Mouse (Mus musculus): ENCODE results near the gene Fam241a.

Fam241a gene

DNA sequence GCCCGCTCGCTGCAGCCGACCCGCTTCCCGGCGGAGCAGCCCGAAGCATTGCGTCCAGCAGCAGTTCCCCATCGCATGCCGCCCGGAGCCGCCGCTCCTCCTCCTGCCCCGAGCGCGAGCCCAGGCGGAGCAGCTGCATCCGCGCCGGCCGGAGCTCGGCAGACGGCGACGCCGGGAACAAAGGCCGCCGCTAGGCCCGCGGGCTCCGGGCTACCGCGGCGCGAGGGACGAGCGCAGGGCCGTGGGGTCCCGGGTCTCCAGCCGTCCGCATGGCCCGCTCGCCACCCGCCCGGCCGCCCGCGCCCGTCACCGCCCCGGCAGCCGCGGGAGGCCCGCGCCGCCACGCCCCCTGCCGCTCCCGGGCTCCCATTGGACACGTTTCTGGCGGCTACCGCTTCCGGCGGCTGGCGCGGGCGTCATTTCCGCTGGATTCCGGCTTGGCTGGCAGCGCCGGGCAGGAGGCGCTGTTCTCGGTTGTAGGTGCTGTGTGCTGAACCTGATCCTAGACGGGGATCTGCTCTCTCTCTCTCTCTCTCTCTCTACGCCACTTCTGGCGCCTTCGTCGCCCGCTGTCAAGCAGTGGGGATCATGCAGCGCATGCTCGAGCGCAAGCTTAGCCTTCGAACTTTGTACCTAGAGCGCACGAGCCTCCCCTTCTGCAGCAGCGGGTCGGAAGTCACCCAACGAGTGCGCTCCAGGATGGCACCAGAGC is 58.8 kb downstream of the Fam241a start, which contains the start of gene Ap1ar:
Gene Ap1ar (minus strand): TSS at position 370 of the 712 bp plus-strand sequence.
- DNase-seq (ENCODE audit: low spot score in 2 of 2) = peak; percentile 93 to 96

- no peak for DNase-seq (ENCODE audit: low spot score in 2 of 2)
Observed at GRCm38 (mm10) chr3:127836798-127837153, 59.3 kb downstream of the Fam241a start.

DNA sequence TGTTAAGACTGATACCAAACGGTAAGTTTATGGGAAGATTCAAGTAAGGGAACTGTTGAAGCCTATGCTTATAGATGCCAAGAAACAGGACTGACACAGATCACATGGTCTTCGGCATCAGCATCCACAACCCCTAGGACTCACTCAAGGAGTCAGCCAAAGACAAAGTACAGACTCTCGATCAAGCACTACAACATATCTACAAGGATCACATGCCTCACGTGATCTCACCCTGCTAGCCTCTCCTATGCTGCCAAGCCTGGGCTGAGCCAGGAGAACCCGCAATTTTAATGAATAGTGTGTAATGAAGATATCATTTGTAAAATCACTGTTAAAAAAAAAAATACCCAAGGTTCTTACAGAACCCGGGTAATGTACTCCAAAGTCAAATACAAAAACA is 60.5 kb downstream of the Fam241a start:
- no peak for DNase-seq (ENCODE audit: low spot score in 2 of 2)

- no peak for DNase-seq (ENCODE audit: low spot score in 2 of 2)
Observed at GRCm38 (mm10) chr3:127834040-127834439, 62.1 kb downstream of the Fam241a start.

DNA sequence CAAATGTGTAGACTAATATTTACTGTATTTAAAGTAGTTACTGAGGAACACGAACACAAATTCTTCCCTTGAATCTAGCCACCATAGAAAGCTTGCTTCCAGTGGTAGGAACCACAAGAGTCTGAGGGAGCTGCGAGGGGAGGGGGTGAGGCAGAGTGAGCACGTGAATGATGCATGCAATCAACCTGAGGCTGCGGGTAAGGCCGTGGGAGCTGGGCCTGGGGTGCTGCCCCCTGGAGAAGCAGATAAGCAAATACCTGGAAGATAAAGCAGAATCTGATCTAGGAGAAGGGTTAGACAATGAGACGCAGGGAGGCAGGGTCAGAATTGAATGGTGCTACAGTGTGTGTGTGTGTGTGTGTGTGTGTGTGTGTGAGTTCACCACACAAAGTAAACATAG is 65.0 kb downstream of the Fam241a start:
- no peak for DNase-seq (ENCODE audit: low spot score in 2 of 2)

DNA sequence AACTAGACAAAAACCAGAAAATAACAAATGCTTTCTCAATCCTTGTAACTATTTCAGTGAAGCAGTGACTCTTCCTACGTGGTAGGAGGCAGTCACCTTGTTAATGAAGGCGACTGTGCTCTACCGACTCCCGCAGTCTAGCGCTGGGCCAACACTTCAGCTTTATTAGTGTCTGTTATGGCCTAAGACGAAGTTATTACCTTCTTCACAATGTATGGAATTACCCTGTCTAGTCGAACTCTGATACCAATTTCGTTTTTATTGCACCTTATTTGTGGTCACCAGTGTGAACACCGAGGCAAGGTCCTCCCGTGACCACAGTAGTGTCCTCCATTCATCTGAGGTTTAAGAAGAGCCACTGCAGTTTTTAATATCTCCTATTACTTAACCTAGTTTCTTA is 65.9 kb downstream of the Fam241a start:
- DNase-seq (ENCODE audit: low spot score in 2 of 2) = no peak

- DNase-seq (ENCODE audit: low spot score in 2 of 2) = no peak
Observed at GRCm38 (mm10) chr3:127827123-127827522, 69.0 kb downstream of the Fam241a start.

GRCm38 (mm10) chr3:127826503-127826902 is 69.6 kb downstream of the Fam241a start:
- DNase-seq (ENCODE audit: low spot score in 2 of 2) = no peak

- DNase-seq (ENCODE audit: low spot score in 2 of 2) = no peak
Observed at GRCm38 (mm10) chr3:127823886-127824863, 71.9 kb downstream of the Fam241a start.

GRCm38 (mm10) chr3:127821209-127821608 is 74.9 kb downstream of the Fam241a start:
- DNase-seq (ENCODE audit: low spot score in 2 of 2) = no peak

DNA sequence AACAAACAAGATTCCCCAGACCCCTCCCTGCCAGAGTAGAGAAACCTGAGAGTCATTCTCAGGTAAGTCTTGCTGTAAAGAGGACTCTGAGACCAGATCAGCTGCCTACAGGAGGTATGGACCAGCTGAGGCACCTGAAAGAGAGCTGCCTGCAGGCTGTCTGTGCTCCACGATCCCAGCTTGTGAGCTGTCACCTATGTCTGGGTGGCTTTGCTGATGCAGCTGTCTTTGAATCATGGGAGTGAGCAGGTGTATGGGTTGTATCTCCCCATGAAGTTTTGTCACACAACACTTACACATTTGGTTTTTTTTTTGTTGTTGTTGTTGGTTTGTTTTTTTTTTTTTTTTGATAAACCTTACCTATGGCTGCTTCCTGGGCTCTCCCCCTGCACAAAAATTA is 75.7 kb downstream of the Fam241a start:
- DNase-seq (ENCODE audit: low spot score in 2 of 2) = no peak
